Mouse (Mus musculus) liver, adult 2 months (tissue): ENCODE results near the gene Cdc37.

Experiments used
- CTCF ChIP-seq: fragments of 200-500 bp; IDR thresholded peaks from 2 replicates; pipeline ENCODE4 v1.5.1; 2011; ENCODE audit warnings: low read depth, low read length, control low read depth
- POLR2A ChIP-seq: fragments of 200-500 bp; IDR thresholded peaks from 2 replicates; pipeline ENCODE4 v1.6.1; 2011; ENCODE audit warnings: low read length, control low read depth; ENCODE audit not compliant: insufficient read depth; ENCODE audit errors: extremely low read depth

- TF ChIP-seq CTCF (no peak), POLR2A (no peak)
Measured at GRCm38 (mm10) chr9:21134595-21135328, 15.0 kb downstream of the Cdc37 start.
